In the genomic region with DNA sequence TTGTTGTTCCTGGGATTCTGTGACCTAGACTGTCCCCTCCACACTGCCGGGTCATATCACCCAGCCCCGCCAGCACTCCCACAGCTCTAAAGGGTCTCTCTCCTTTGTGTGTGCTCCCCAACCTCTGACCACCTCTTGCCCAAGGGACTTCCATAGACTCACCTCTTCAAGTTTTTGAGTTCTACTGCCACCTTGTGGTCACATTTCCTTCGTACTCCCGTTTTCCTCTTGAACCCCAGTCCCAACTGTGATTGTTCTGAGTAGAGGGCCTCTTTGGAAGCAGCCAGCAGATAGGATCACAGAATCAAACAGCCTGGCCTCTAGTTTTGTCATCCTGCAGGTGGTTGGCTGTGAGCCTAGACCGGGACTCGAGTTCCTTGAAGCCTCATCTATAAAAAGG, we compare ENCODE assay signal across 8 mouse cellular contexts. TPM values are rescaled to one million over a fixed set of nuclear protein-coding genes. Genes with fewer than 3 reads are reported as not detected.
DNase-seq lines count a peak whose midpoint lies in the region; ATAC-seq and TF ChIP-seq lines count a peak whose summit lies in the region.

No protein-coding gene starts in this region.

- intact Hi-C loops in gastrocnemius, adult 2 months (cut with DNase I), result loop anchor here (5.0 kb wide), 4 partner anchors 81 to 341 kb away; no protein-coding TSS in a partner anchor

- peak; percentile 72 for DNase-seq in CD4-positive helper T cell, adult 2 months (ENCODE audit: low read depth, low spot score)
- DNase-seq in NIH3T3 (ENCODE audit: low read depth), result peak; percentile 82
- peak; percentile 82 for DNase-seq in cerebellum, adult 9-10 months
- DNase-seq in gastrocnemius, adult 2 months, result peak; percentile 49
- peak; percentile 79 for DNase-seq in kidney, postnatal 10 days
- peak; percentile 35 to 49 (median 47) for DNase-seq in liver, embryonic 14.5 days (ENCODE audit: low read depth in 3 of 3, low spot score in 3 of 3)
- DNase-seq in right cerebral cortex, adult 18-20 months, result peak; percentile 68
- no peak for DNase-seq in ovary, adult 18-20 months (ENCODE audit: low spot score)

- H3K9ac ChIP-seq in liver, embryonic 14.5 days (replicated peaks), result no peak overlapping the region

- no peak overlapping the region for H3K27ac ChIP-seq in gastrocnemius, adult 2 months
- no peak overlapping the region for H3K27ac ChIP-seq in liver, embryonic 14.5 days

- WGBS in liver, embryonic 14.5 days (ENCODE audit: insufficient replicate concordance), result 7% methylated on average over 6 of the region's 6 CpGs

- H3K4me3 ChIP-seq in gastrocnemius, adult 2 months, result no peak overlapping the region
- H3K4me3 ChIP-seq in liver, embryonic 14.5 days (ENCODE audit: insufficient read depth in 1 of 2, low read depth in 2 of 2, low read length in 2 of 2), result no peak overlapping the region

- TF ChIP-seq CTCF in gastrocnemius, adult 2 months (IDR thresholded peaks at IDR 0.05), result peak; percentile 78
- TF ChIP-seq CTCF in liver, embryonic 14.5 days (IDR thresholded peaks at IDR 0.05; ENCODE audit: low read depth), result peak; percentile 77

- H3K9me3 ChIP-seq in liver, embryonic 14.5 days (ENCODE audit: control insufficient read depth, low read length), result no peaks in the 10 kb centered on the region

- no peaks in the 10 kb centered on the region for H3K4me1 ChIP-seq in liver, embryonic 14.5 days (replicated peaks; ENCODE audit: control insufficient read depth in 2 of 2, insufficient read depth in 2 of 2, low read length in 1 of 2)

- TF ChIP-seq EP300 in liver, embryonic 14.5 days (IDR thresholded peaks at IDR 0.05; ENCODE audit: low read depth), result no peak

- H3K27me3 ChIP-seq in liver, embryonic 14.5 days (ENCODE audit: control insufficient read depth, insufficient read depth, low read length), result no peaks in the 10 kb centered on the region

- no peak for ATAC-seq in liver, embryonic 14.5 days (ENCODE audit: insufficient read depth)

- no peaks in the 10 kb centered on the region for H3K36me3 ChIP-seq in liver, embryonic 14.5 days (replicated peaks; ENCODE audit: control insufficient read depth, insufficient read depth, low read depth)

- no peak overlapping the region for H3K4me2 ChIP-seq in liver, embryonic 14.5 days (ENCODE audit: low read depth)

RNA-seq across cellular contexts. Expression of a gene that starts 30.8 kb away (rescaled TPM):
- total RNA-seq in gastrocnemius, adult 2 months (2021), result 100 to 1,000 TPM; 111 to 119 TPM
- polyA plus RNA-seq in liver, embryonic 14.5 days (2012; rRNA removed), result 33.9 and 37.4 TPM in 2 replicates
- polyA plus RNA-seq in liver, embryonic 14.5 days (2014; fragmentation: Nextera tagmentation; extraction: Ambion mirVana), result 19.1 and 23.2 TPM in 2 replicates
